Mouse (Mus musculus) myocyte (in vitro differentiated cells): ENCODE measurements around the gene Defb19.

Experiments used
- CEBPB ChIP-seq: IDR thresholded peaks from 2 replicates; pipeline ENCODE4 v1.6.1; 2011; ENCODE audit warnings: mild to moderate bottlenecking, moderate library complexity; ENCODE audit not compliant: poor library complexity, insufficient read depth, severe bottlenecking
- MAX ChIP-seq: IDR thresholded peaks from one replicate; pipeline ENCODE4 v1.6.1; 2011; ENCODE audit warnings: low read depth, mild to moderate bottlenecking, control low read depth
- MYOG ChIP-seq, 3 experiments: IDR thresholded peaks; one replicate each; pipeline ENCODE4 v1.6.1; 2011; ENCODE audit warnings: control low read depth in 2 of 3, low read depth in 2 of 3, mild to moderate bottlenecking in 2 of 3; ENCODE audit not compliant: insufficient read length in 2 of 3, control insufficient read depth in 1 of 3, insufficient read depth in 1 of 3
- POLR2A ChIP-seq: IDR thresholded peaks from one replicate; pipeline ENCODE4 v1.6.1; 2011; ENCODE audit warnings: low read depth, mild to moderate bottlenecking, control low read depth, moderate library complexity; ENCODE audit not compliant: insufficient read length
- POLR2AphosphoS2 ChIP-seq: IDR thresholded peaks from one replicate; pipeline ENCODE4 v1.6.1; 2011; ENCODE audit warnings: low read depth, control low read depth; ENCODE audit not compliant: insufficient read length
- SRF ChIP-seq: IDR thresholded peaks from one replicate; pipeline ENCODE4 v1.6.1; 2011; ENCODE audit warnings: low read depth; ENCODE audit not compliant: control insufficient read depth, insufficient read length
- TCF12 ChIP-seq: IDR thresholded peaks from one replicate; pipeline ENCODE4 v1.6.1; 2011; ENCODE audit warnings: mild to moderate bottlenecking, control low read depth; ENCODE audit not compliant: poor library complexity, insufficient read depth, severe bottlenecking
- TCF3 ChIP-seq: IDR thresholded peaks from one replicate; pipeline ENCODE4 v1.6.1; 2011; ENCODE audit warnings: low read depth, control low read depth; ENCODE audit not compliant: insufficient read length
- USF1 ChIP-seq: IDR thresholded peaks from one replicate; pipeline ENCODE4 v1.6.1; 2011; ENCODE audit warnings: low read depth, mild to moderate bottlenecking, control low read depth, moderate library complexity

GRCm38 (mm10) chr2:152608719-152609118, 28.6 kb upstream of the Defb19 start:
- TF ChIP-seq USF1: no peak
- no peak for TF ChIP-seq CEBPB
- TF ChIP-seq POLR2A: no peak
- TF ChIP-seq POLR2AphosphoS2: no peak
- no peak for TF ChIP-seq MAX
- no peak for TF ChIP-seq TCF3
- no peak for TF ChIP-seq MYOG (IDR thresholded peaks at IDR 0.05; ENCODE audit: control insufficient read depth in 1 of 3, insufficient read depth in 1 of 3, insufficient read length in 2 of 3, low read depth in 2 of 3)
- no peak for TF ChIP-seq SRF
- no peak for TF ChIP-seq TCF12
